Mouse (Mus musculus): ENCODE results near the gene Ydjc. TPM values are rescaled to one million over a fixed set of nuclear protein-coding genes. Genes with fewer than 3 reads are reported as not detected.

Ydjc gene
- total and polyA plus RNA-seq, 3 experiments = 56.7 to 68.5 TPM; not detected in 1

DNA sequence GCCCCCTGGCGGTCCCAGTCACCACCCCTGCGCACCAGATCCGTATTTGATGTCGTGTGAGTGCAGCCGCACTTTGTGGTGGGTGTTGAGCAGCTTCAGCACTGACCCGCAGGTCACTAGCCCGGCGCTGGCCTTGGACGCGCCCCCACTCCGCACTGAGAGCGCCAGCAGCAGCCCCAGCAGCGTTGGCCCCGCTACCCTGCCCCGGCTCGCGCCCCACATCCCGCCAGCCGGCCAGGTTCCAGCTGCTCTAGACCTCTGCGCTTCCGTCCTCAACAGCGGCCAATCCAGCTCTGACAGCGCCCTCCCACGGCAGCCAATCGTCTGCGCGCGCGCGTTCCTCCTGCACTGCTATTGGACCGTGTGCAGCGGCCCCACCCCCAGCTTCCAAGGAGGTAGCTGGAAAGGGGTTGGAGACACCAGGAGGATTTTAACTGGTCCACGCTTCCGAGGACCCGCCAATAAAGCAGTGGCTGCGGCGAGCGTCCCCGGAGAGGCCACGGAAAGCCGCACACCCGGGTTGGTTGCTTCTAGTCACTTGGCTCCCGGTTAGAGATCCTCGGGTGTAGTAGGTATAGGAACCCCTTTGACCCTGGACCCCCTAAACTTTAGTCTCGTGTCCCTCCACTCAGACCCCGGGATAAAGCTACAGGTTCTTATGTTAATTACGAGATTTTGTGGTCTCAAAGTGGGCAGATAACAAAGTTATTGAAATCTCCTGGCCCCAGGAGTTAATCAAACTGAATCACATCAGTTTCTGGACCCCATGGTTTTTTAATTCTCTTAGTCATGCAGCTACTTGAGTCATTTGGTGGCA lies 12.1 kb upstream of the Ydjc start, which contains the start of gene Sdf2l1 (continued):
- peak; percentile 58 to 93; a peak in 2 of 4 replicates for TF ChIP-seq POLR2A (IDR thresholded peaks at IDR 0.05; ENCODE audit: control insufficient read depth in 1 of 2, insufficient read depth in 1 of 2, low read depth in 1 of 2, low read length in 2 of 2, poor library complexity in 1 of 2)
- peak; percentile 91 for TF ChIP-seq TBP (IDR thresholded peaks at IDR 0.05; ENCODE audit: low read depth, low read length)
- peak; percentile 73 for TF ChIP-seq HCFC1 (IDR thresholded peaks at IDR 0.05; ENCODE audit: low read depth, low read length)
- TF ChIP-seq CHD2 (IDR thresholded peaks at IDR 0.05; ENCODE audit: low read length) = peak; percentile 53; the same call in 1 of the 2 replicates

DNA sequence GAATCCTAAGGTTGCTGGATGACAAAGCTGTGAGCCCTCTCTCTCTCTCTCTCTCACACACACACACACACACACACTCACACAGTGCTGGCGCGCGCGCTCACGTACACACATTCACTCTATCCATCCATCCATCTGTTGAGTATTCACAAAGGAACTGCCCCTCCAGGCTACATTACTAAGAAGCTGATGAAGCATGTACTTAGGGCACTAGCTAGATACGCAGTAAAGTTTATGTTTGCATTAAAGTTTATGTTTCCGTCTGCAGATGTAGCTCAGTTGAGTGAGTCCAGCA lies 11.6 kb upstream of the Ydjc start:
- peaks cover 0 to 2% of the 10 kb centered on the region in 2 experiments; a peak in 2 of 4 replicates for H3K36me3 ChIP-seq (ENCODE audit: control insufficient read depth in 1 of 2, insufficient read depth in 2 of 2, low read length in 2 of 2)
- peak overlapping the region; percentile 75 for H3K27ac ChIP-seq (ENCODE audit: control insufficient read depth, low read depth, low read length)
- DNase-seq (ENCODE audit: low read depth, low spot score) = peak; percentile 76
- peaks cover 0 to 15% of the 10 kb centered on the region in 2 experiments; a peak in 2 of 4 replicates for H3K4me1 ChIP-seq (ENCODE audit: control insufficient read depth in 1 of 2, insufficient read depth in 2 of 2, low read length in 2 of 2)
- peak overlapping the region; percentile 78 for H3K9ac ChIP-seq (ENCODE audit: control insufficient read depth, low read depth, low read length, poor library complexity, severe bottlenecking)
- peak overlapping the region; percentile 58 to 70 for H3K4me3 ChIP-seq (ENCODE audit: control insufficient read depth in 1 of 2, insufficient read depth in 1 of 2, low read depth in 2 of 2, low read length in 2 of 2)
- peaks cover 16% of the 10 kb centered on the region for H3K79me2 ChIP-seq (ENCODE audit: control insufficient read depth, insufficient read depth, low read length, poor library complexity)
- no peak for TF ChIP-seq POLR2A (IDR thresholded peaks at IDR 0.05; ENCODE audit: control insufficient read depth in 1 of 2, insufficient read depth in 1 of 2, low read depth in 1 of 2, low read length in 2 of 2, poor library complexity in 1 of 2)
- TF ChIP-seq CTCF (IDR thresholded peaks at IDR 0.05 in 2 of 3, conservative IDR thresholded peaks at IDR 0.05 in 1 of 3; ENCODE audit: control insufficient read depth in 1 of 3, insufficient read depth in 1 of 3, low read depth in 2 of 3, low read length in 3 of 3, poor library complexity in 1 of 3, severe bottlenecking in 1 of 3) = no peak
- no peak for TF ChIP-seq CHD1 (IDR thresholded peaks at IDR 0.05; ENCODE audit: low read depth, low read length)
- TF ChIP-seq POLR2AphosphoS5 (IDR thresholded peaks at IDR 0.05; ENCODE audit: borderline replicate concordance, low read depth, low read length) = no peak
- TF ChIP-seq RCOR1 (IDR thresholded peaks at IDR 0.05; ENCODE audit: low read depth, low read length) = no peak
- no peak for TF ChIP-seq TBP (IDR thresholded peaks at IDR 0.05; ENCODE audit: low read depth, low read length)
- TF ChIP-seq BHLHE40 (IDR thresholded peaks at IDR 0.05; ENCODE audit: borderline replicate concordance, low read depth, low read length) = no peak
- no peak for TF ChIP-seq GABPA (IDR thresholded peaks at IDR 0.05; ENCODE audit: low read depth, low read length)
- no peak for TF ChIP-seq EP300 (IDR thresholded peaks at IDR 0.05; ENCODE audit: low read depth in 1 of 2, low read length in 2 of 2)
- no peak for TF ChIP-seq JUND (IDR thresholded peaks at IDR 0.05; ENCODE audit: low read depth, low read length)
- H3K9me3 ChIP-seq (replicated peaks; ENCODE audit: insufficient read depth, low read length) = no peaks in the 10 kb centered on the region
- H3K27me3 ChIP-seq (ENCODE audit: control insufficient read depth in 1 of 2, insufficient read depth in 2 of 2, low read length in 2 of 2) = no peaks in the 10 kb centered on the region

GRCm38 (mm10) chr16:17137355-17137754 lies 7.1 kb upstream of the Ydjc start:
- peaks cover 0 to 5% of the 10 kb centered on the region in 2 experiments; a peak in 1 of 4 replicates for H3K4me1 ChIP-seq (ENCODE audit: control insufficient read depth in 1 of 2, insufficient read depth in 2 of 2, low read length in 2 of 2)
- H3K9me3 ChIP-seq (replicated peaks; ENCODE audit: insufficient read depth, low read length) = no peaks in the 10 kb centered on the region
- H3K27ac ChIP-seq (ENCODE audit: control insufficient read depth, low read depth, low read length) = no peak overlapping the region
- no peaks in the 10 kb centered on the region; the same call in 1 of the 2 replicates for H3K79me2 ChIP-seq (ENCODE audit: control insufficient read depth, insufficient read depth, low read length, poor library complexity)
- no peak overlapping the region for H3K4me3 ChIP-seq (ENCODE audit: control insufficient read depth in 1 of 2, insufficient read depth in 1 of 2, low read depth in 2 of 2, low read length in 2 of 2)
- DNase-seq (ENCODE audit: low read depth, low spot score) = no peak
- peaks cover 0 to 2% of the 10 kb centered on the region in 2 experiments; a peak in 1 of 4 replicates for H3K36me3 ChIP-seq (ENCODE audit: control insufficient read depth in 1 of 2, insufficient read depth in 2 of 2, low read length in 2 of 2)
- H3K27me3 ChIP-seq (ENCODE audit: control insufficient read depth in 1 of 2, insufficient read depth in 2 of 2, low read length in 2 of 2) = no peaks in the 10 kb centered on the region
- H3K9ac ChIP-seq (ENCODE audit: control insufficient read depth, low read depth, low read length, poor library complexity, severe bottlenecking) = no peak overlapping the region
- no peak for TF ChIP-seq ELF1 (IDR thresholded peaks at IDR 0.05; ENCODE audit: low read depth, low read length)
- no peak for TF ChIP-seq USF1 (IDR thresholded peaks at IDR 0.05; ENCODE audit: low read depth, low read length)
- no peak for TF ChIP-seq GATA1 (IDR thresholded peaks at IDR 0.05; ENCODE audit: low read depth, low read length)
- TF ChIP-seq JUND (IDR thresholded peaks at IDR 0.05; ENCODE audit: low read depth, low read length) = no peak
- TF ChIP-seq SIN3A (IDR thresholded peaks at IDR 0.05; ENCODE audit: low read length) = no peak
- no peak for TF ChIP-seq RCOR1 (IDR thresholded peaks at IDR 0.05; ENCODE audit: low read depth, low read length)
- TF ChIP-seq NELFE (IDR thresholded peaks at IDR 0.05; ENCODE audit: low read depth, low read length) = no peak
- no peak for TF ChIP-seq POLR2AphosphoS2 (IDR thresholded peaks at IDR 0.05; ENCODE audit: low read length)
- TF ChIP-seq MEF2A (IDR thresholded peaks at IDR 0.05; ENCODE audit: extremely low read depth, insufficient replicate concordance, low read depth, low read length, poor library complexity, severe bottlenecking) = no peak
- TF ChIP-seq KAT2A (conservative IDR thresholded peaks at IDR 0.05; ENCODE audit: low read depth, low read length) = no peak

All from MEL (cell line).